ENCODE assay signal across 19 mouse cellular contexts in genomic region chr5:101005216-101005615, GRCm38 (mm10).
A peak's percentile ranks its signal among the peaks of the same experiment; 100 is the strongest.
DNase-seq lines count a peak whose midpoint lies in the region; ATAC-seq and TF ChIP-seq lines count a peak whose summit lies in the region.
"Had no signal": no experiment of that assay in that cellular context is flagged by ENCODE, and none has a peak within 500 bp of the region (broad histone marks: within the 10 kb centered on the region; RNA-seq: fewer than 3 reads in every experiment).

No protein-coding gene starts in this region.

- ATAC-seq in hindbrain, postnatal 0 days: no peak
- no peak for ATAC-seq in hindbrain, embryonic 11.5 days (ENCODE audit: low FRiP score)
- no peak for ATAC-seq in cerebellum, adult (ENCODE audit: insufficient number of reproducible peaks, low FRiP score, low TSS enrichment)

- H3K9ac ChIP-seq in hindbrain, postnatal 0 days (replicated peaks; ENCODE audit: low read length): no peak overlapping the region
- no peak overlapping the region for H3K9ac ChIP-seq in hindbrain, embryonic 11.5 days (ENCODE audit: low read depth, low read length)
- H3K9ac ChIP-seq in ES-Bruce4 (ENCODE audit: low read depth, poor library complexity, severe bottlenecking): no peak overlapping the region
- H3K9ac ChIP-seq: embryonic facial prominence, embryonic 12.5 days; forebrain, embryonic 12.5 days; heart, embryonic 15.5 days; hindbrain, embryonic 14.5 days; limb, embryonic 13.5 days; neural tube, embryonic 13.5 days had no signal

- H3K27ac ChIP-seq in hindbrain, postnatal 0 days: no peak overlapping the region
- no peak overlapping the region for H3K27ac ChIP-seq in hindbrain, embryonic 11.5 days (ENCODE audit: low read depth, low read length)
- no peak overlapping the region for H3K27ac ChIP-seq in ES-Bruce4 (ENCODE audit: insufficient read depth, low read length)
- H3K27ac ChIP-seq: embryonic facial prominence, embryonic 12.5 days; forebrain, embryonic 12.5 days; heart, embryonic 15.5 days; hindbrain, embryonic 14.5 days; limb, embryonic 13.5 days; macrophage; neural tube, embryonic 13.5 days had no signal

- H3K27me3 ChIP-seq in hindbrain, postnatal 0 days (ENCODE audit: insufficient read depth, low read length): no peaks in the 10 kb centered on the region
- no peaks in the 10 kb centered on the region for H3K27me3 ChIP-seq in hindbrain, embryonic 11.5 days (ENCODE audit: control insufficient read depth, insufficient read depth, low read length)
- no peaks in the 10 kb centered on the region for H3K27me3 ChIP-seq in ES-Bruce4 (ENCODE audit: control insufficient read depth, insufficient read depth, low read length, poor library complexity, severe bottlenecking)
- H3K27me3 ChIP-seq: embryonic facial prominence, embryonic 12.5 days; forebrain, embryonic 12.5 days; heart, embryonic 15.5 days; limb, embryonic 13.5 days; neural tube, embryonic 13.5 days had no signal

- no peaks in the 10 kb centered on the region for H3K36me3 ChIP-seq in hindbrain, postnatal 0 days (ENCODE audit: insufficient read depth, low read length)
- H3K36me3 ChIP-seq in hindbrain, embryonic 11.5 days (ENCODE audit: control insufficient read depth, insufficient read depth, low read length): no peaks in the 10 kb centered on the region
- no peaks in the 10 kb centered on the region for H3K36me3 ChIP-seq in ES-Bruce4 (ENCODE audit: control insufficient read depth, insufficient read depth, low read length, poor library complexity, severe bottlenecking)
- H3K36me3 ChIP-seq: embryonic facial prominence, embryonic 12.5 days; forebrain, embryonic 12.5 days; heart, embryonic 15.5 days; limb, embryonic 13.5 days; neural tube, embryonic 13.5 days had no signal

- H3K9me3 ChIP-seq in hindbrain, postnatal 0 days (ENCODE audit: low read length): no peaks in the 10 kb centered on the region
- no peaks in the 10 kb centered on the region for H3K9me3 ChIP-seq in hindbrain, embryonic 11.5 days (ENCODE audit: control insufficient read depth, low read length)
- H3K9me3 ChIP-seq in ES-Bruce4 (replicated peaks; ENCODE audit: control insufficient read depth, insufficient read depth, low read length, poor library complexity, severe bottlenecking): no peaks in the 10 kb centered on the region
- H3K9me3 ChIP-seq: embryonic facial prominence, embryonic 12.5 days; forebrain, embryonic 12.5 days; heart, embryonic 15.5 days; limb, embryonic 13.5 days; neural tube, embryonic 13.5 days had no signal

- TF ChIP-seq EP300 in ES-Bruce4 (IDR thresholded peaks at IDR 0.05; ENCODE audit: insufficient read depth, low read depth, low read length): no peak

- no peak for DNase-seq in hindbrain, postnatal 0 days (ENCODE audit: low spot score)
- DNase-seq in hindbrain, embryonic 11.5 days (ENCODE audit: low spot score): no peak
- no peak for DNase-seq in lung, adult 2 months
- DNase-seq in lung, postnatal 14 days: no peak
- peak; percentile 4 for DNase-seq in brain, adult 2 months (ENCODE audit: low read depth, low spot score)
- DNase-seq in cerebellum, adult 8-10 months: no peak
- DNase-seq: cerebellum, postnatal 36 days; gastrocnemius, postnatal 25 days; midbrain, embryonic 14.5 days; retina, postnatal 1 day had no signal

- WGBS in hindbrain, postnatal 0 days: 76% methylated on average over 3 of the region's 3 CpGs
- WGBS in hindbrain, embryonic 11.5 days: 72% methylated on average over 3 of the region's 3 CpGs
- WGBS in lung, adult 2 months: 69% methylated on average over 3 of the region's 3 CpGs

- no peak overlapping the region for H3K4me3 ChIP-seq in hindbrain, postnatal 0 days (ENCODE audit: low read length)
- H3K4me3 ChIP-seq in hindbrain, embryonic 11.5 days (ENCODE audit: low read depth, low read length): no peak overlapping the region
- H3K4me3 ChIP-seq in lung, adult 2 months (replicated peaks; ENCODE audit: extremely low read depth, low read depth, low read length): no peak overlapping the region
- H3K4me3 ChIP-seq in ES-Bruce4 (ENCODE audit: low read depth, low read length): no peak overlapping the region
- H3K4me3 ChIP-seq: embryonic facial prominence, embryonic 12.5 days; forebrain, embryonic 12.5 days; heart, embryonic 15.5 days; limb, embryonic 13.5 days; neural tube, embryonic 13.5 days had no signal

- no peak for TF ChIP-seq POLR2A in lung, adult 2 months (IDR thresholded peaks at IDR 0.05; ENCODE audit: borderline replicate concordance, extremely low read depth, low read depth, low read length)
- TF ChIP-seq POLR2A in ES-Bruce4 (IDR thresholded peaks at IDR 0.05; ENCODE audit: insufficient read depth, low read length): no peak

- 0 out of 2 replicates have a peak, but pooled peaks have one; percentile 24 for TF ChIP-seq CTCF in hindbrain, postnatal 0 days (IDR thresholded peaks at IDR 0.05; ENCODE audit: low read depth)
- TF ChIP-seq CTCF in lung, adult 2 months (IDR thresholded peaks at IDR 0.05; ENCODE audit: insufficient read depth, low read length): peak; percentile 11; the same call in 1 of the 2 replicates
- TF ChIP-seq CTCF in ES-Bruce4 (IDR thresholded peaks at IDR 0.05; ENCODE audit: low read depth, low read length): peak; percentile 74

- H3K4me2 ChIP-seq in hindbrain, postnatal 0 days (ENCODE audit: low read depth, low read length): no peak overlapping the region
- no peak overlapping the region for H3K4me2 ChIP-seq in hindbrain, embryonic 11.5 days (replicated peaks; ENCODE audit: low read depth, low read length)
- H3K4me2 ChIP-seq: embryonic facial prominence, embryonic 12.5 days; forebrain, embryonic 12.5 days; heart, embryonic 15.5 days; hindbrain, embryonic 14.5 days; limb, embryonic 13.5 days; neural tube, embryonic 13.5 days had no signal

- H3K4me1 ChIP-seq in hindbrain, postnatal 0 days (ENCODE audit: insufficient read depth, low read length): no peaks in the 10 kb centered on the region
- no peaks in the 10 kb centered on the region for H3K4me1 ChIP-seq in hindbrain, embryonic 11.5 days (replicated peaks; ENCODE audit: control insufficient read depth, insufficient read depth, low read length)
- no peaks in the 10 kb centered on the region for H3K4me1 ChIP-seq in lung, adult 2 months (ENCODE audit: control insufficient read depth, insufficient read depth, low read length)
- no peaks in the 10 kb centered on the region for H3K4me1 ChIP-seq in ES-Bruce4 (ENCODE audit: control insufficient read depth, insufficient read depth, low read length)
- H3K4me1 ChIP-seq: embryonic facial prominence, embryonic 12.5 days; forebrain, embryonic 12.5 days; heart, embryonic 15.5 days; limb, embryonic 13.5 days; neural tube, embryonic 13.5 days had no signal

Comparison
In these comparisons a context has a peak if more than half of its experiments do, and no peak if none do; other contexts are left out.
1. CTCF ChIP-seq: peak in every context shown above with its lines; median percentile 74 in ES-Bruce4; 24 in hindbrain, postnatal 0 days; 11 in lung, adult 2 months.